Comparison of ENCODE assay signal across 11 mouse cellular contexts in genomic region chr2:61513787-61514444, GRCm38 (mm10).
DNase-seq lines count a peak whose midpoint lies in the region; ATAC-seq and TF ChIP-seq lines count a peak whose summit lies in the region.
"Had no signal": no experiment of that assay in that cellular context is flagged by ENCODE, and none has a peak within 500 bp of the region (broad histone marks: within the 10 kb centered on the region; RNA-seq: fewer than 3 reads in every experiment).

No protein-coding gene starts in this region.

- no peak for TF ChIP-seq POLR2A in thymus, adult 2 months (IDR thresholded peaks at IDR 0.05; ENCODE audit: control insufficient read depth, extremely low read depth, insufficient read depth, low read length, poor library complexity)

- H3K4me2 ChIP-seq in midbrain, embryonic 14.5 days (ENCODE audit: low read length), result no peak overlapping the region

- 3% methylated on average over 12 of the region's 12 CpGs for WGBS in thymus, adult 2 months
- 82% methylated on average over 12 of the region's 12 CpGs for WGBS in midbrain, embryonic 14.5 days

- peak overlapping the region; percentile 37 for H3K4me3 ChIP-seq in erythroblast, embryonic 14.5 days (replicated peaks)
- peak overlapping the region; percentile 85 for H3K4me3 ChIP-seq in megakaryocyte, embryonic 14.5 days (replicated peaks)
- H3K4me3 ChIP-seq in thymus, adult 2 months (ENCODE audit: control insufficient read depth, insufficient read depth, low read length), result no peak overlapping the region
- H3K4me3 ChIP-seq in midbrain, embryonic 14.5 days (replicated peaks; ENCODE audit: low read depth, low read length), result no peak overlapping the region
- H3K4me3 ChIP-seq: midbrain, embryonic 10.5 days had no signal

- no peak for TF ChIP-seq CTCF in thymus, adult 2 months (IDR thresholded peaks at IDR 0.05; ENCODE audit: borderline replicate concordance, control insufficient read depth, extremely low read depth, insufficient read depth, low read length, poor library complexity)

- H3K9ac ChIP-seq in midbrain, embryonic 14.5 days (replicated peaks; ENCODE audit: low read length), result no peak overlapping the region

- H3K4me1 ChIP-seq in erythroblast, embryonic 14.5 days (ENCODE audit: control insufficient read depth), result peaks cover 43% of the 10 kb centered on the region
- H3K4me1 ChIP-seq in megakaryocyte, embryonic 14.5 days, result peaks cover 44% of the 10 kb centered on the region
- peaks cover 9% of the 10 kb centered on the region for H3K4me1 ChIP-seq in thymus, adult 2 months (replicated peaks; ENCODE audit: control insufficient read depth, insufficient read depth, low read length)
- peaks cover 5% of the 10 kb centered on the region; the same call in 1 of the 2 replicates for H3K4me1 ChIP-seq in midbrain, embryonic 14.5 days (ENCODE audit: control insufficient read depth, insufficient read depth, low read length)

- peak; percentile 78 for DNase-seq in MEL-GATA-1-ER (ENCODE audit: extremely low read depth, low read depth)
- DNase-seq in thymus, adult 2 months, result peak; percentile 84
- no peak for DNase-seq in midbrain, embryonic 14.5 days
- no peak for DNase-seq in adrenal gland, postnatal 25 days
- DNase-seq: right cerebral cortex, adult 18-20 months had no signal

- ATAC-seq in cerebellum, adult (ENCODE audit: insufficient number of reproducible peaks, low FRiP score, low TSS enrichment), result no peak
- no peak for ATAC-seq in midbrain, embryonic 14.5 days (ENCODE audit: low FRiP score, low TSS enrichment)
- ATAC-seq: forebrain, embryonic 14.5 days had no signal

- no peaks in the 10 kb centered on the region for H3K9me3 ChIP-seq in erythroblast, embryonic 14.5 days (ENCODE audit: control insufficient read depth, low read length)
- H3K9me3 ChIP-seq in megakaryocyte, embryonic 14.5 days, result no peaks in the 10 kb centered on the region
- 0 out of 2 replicates have a peak, but pooled peaks cover under 1% of the 10 kb centered on the region for H3K9me3 ChIP-seq in midbrain, embryonic 14.5 days (ENCODE audit: control insufficient read depth, low read length)
- H3K9me3 ChIP-seq: midbrain, embryonic 10.5 days had no signal

- H3K27ac ChIP-seq in thymus, adult 2 months (ENCODE audit: control insufficient read depth, insufficient read depth, low read length), result peak overlapping the region; percentile 71
- H3K27ac ChIP-seq in midbrain, embryonic 14.5 days (replicated peaks; ENCODE audit: low read depth, low read length), result no peak overlapping the region
- H3K27ac ChIP-seq: kidney, postnatal 0 days; midbrain, embryonic 10.5 days had no signal

- H3K36me3 ChIP-seq in erythroblast, embryonic 14.5 days (ENCODE audit: control insufficient read depth), result no peaks in the 10 kb centered on the region
- H3K36me3 ChIP-seq in megakaryocyte, embryonic 14.5 days (replicated peaks; ENCODE audit: low read length), result peaks cover 2% of the 10 kb centered on the region
- H3K36me3 ChIP-seq in thymus, adult 2 months (ENCODE audit: control insufficient read depth, insufficient read depth, low read length), result no peaks in the 10 kb centered on the region
- H3K36me3 ChIP-seq in midbrain, embryonic 14.5 days (ENCODE audit: control insufficient read depth, insufficient read depth, low read length), result no peaks in the 10 kb centered on the region
- H3K36me3 ChIP-seq: midbrain, embryonic 10.5 days had no signal

- no peaks in the 10 kb centered on the region for H3K27me3 ChIP-seq in erythroblast, embryonic 14.5 days (ENCODE audit: control insufficient read depth)
- no peaks in the 10 kb centered on the region for H3K27me3 ChIP-seq in megakaryocyte, embryonic 14.5 days (replicated peaks)
- no peaks in the 10 kb centered on the region for H3K27me3 ChIP-seq in thymus, adult 2 months (ENCODE audit: control insufficient read depth, insufficient read depth, low read length)
- no peaks in the 10 kb centered on the region for H3K27me3 ChIP-seq in midbrain, embryonic 14.5 days (ENCODE audit: control insufficient read depth, insufficient read depth, low read length)

Comparison
In these comparisons a context has a peak if more than half of its experiments do, and no peak if none do; other contexts are left out.
1. DNase-seq: peak in MEL-GATA-1-ER (single experiment) and thymus, adult 2 months (single experiment); none in midbrain, embryonic 14.5 days (single experiment) and adrenal gland, postnatal 25 days (single experiment).
2. H3K4me3 ChIP-seq: peak in erythroblast, embryonic 14.5 days (single experiment) and megakaryocyte, embryonic 14.5 days (single experiment); none in thymus, adult 2 months (single experiment) and midbrain, embryonic 14.5 days (single experiment).